In genomic region chr6:136811196-136811595, GRCm38 (mm10) we compare ENCODE assay signal across 23 mouse cellular contexts. TPM values are rescaled to one million over a fixed set of nuclear protein-coding genes. Genes with fewer than 3 reads are reported as not detected.
DNase-seq lines count a peak whose midpoint lies in the region; ATAC-seq and TF ChIP-seq lines count a peak whose summit lies in the region.
"Had no signal": no experiment of that assay in that cellular context is flagged by ENCODE, and none has a peak within 500 bp of the region (broad histone marks: within the 10 kb centered on the region; RNA-seq: fewer than 3 reads in every experiment).

No protein-coding gene starts in this region.

- H3K9ac ChIP-seq in ES-Bruce4 (ENCODE audit: low read depth, poor library complexity, severe bottlenecking) = no peak overlapping the region
- no peak overlapping the region for H3K9ac ChIP-seq in intestine, embryonic 15.5 days
- H3K9ac ChIP-seq: embryonic facial prominence, embryonic 15.5 days; heart, embryonic 12.5 days; hindbrain, embryonic 15.5 days; lung, embryonic 15.5 days had no signal

- 76% methylated on average over 10 of the region's 10 CpGs for WGBS in intestine, embryonic 15.5 days

- no peak overlapping the region for H3ac ChIP-seq in myocyte (ENCODE audit: control insufficient read depth, insufficient read length)

- TF ChIP-seq POLR2A in ES-Bruce4 (IDR thresholded peaks at IDR 0.05; ENCODE audit: insufficient read depth, low read length) (no peak), myocyte (IDR thresholded peaks at IDR 0.05; ENCODE audit: insufficient read length, low read depth) (no peak)

- ATAC-seq in intestine, embryonic 15.5 days = no peak
- ATAC-seq: midbrain, embryonic 16.5 days had no signal

- H3K27ac ChIP-seq in ES-Bruce4 (ENCODE audit: insufficient read depth, low read length) = peak overlapping the region; percentile 5; the same call in 1 of the 2 replicates
- H3K27ac ChIP-seq in intestine, embryonic 15.5 days = peak overlapping the region; percentile 10; the same call in 1 of the 2 replicates
- H3K27ac ChIP-seq: embryonic facial prominence, embryonic 15.5 days; forebrain, embryonic 10.5 days; hindbrain, embryonic 15.5 days; lung, embryonic 15.5 days had no signal

- H3K27me3 ChIP-seq in ES-Bruce4 (ENCODE audit: control insufficient read depth, insufficient read depth, low read length, poor library complexity, severe bottlenecking) (no peaks in the 10 kb centered on the region), myocyte (ENCODE audit: control insufficient read depth, insufficient read depth, insufficient read length) (no peaks in the 10 kb centered on the region)
- H3K27me3 ChIP-seq in intestine, embryonic 15.5 days (replicated peaks) = no peaks in the 10 kb centered on the region
- H3K27me3 ChIP-seq: embryonic facial prominence, embryonic 15.5 days; heart, embryonic 12.5 days; hindbrain, embryonic 15.5 days; liver, embryonic 13.5 days; lung, embryonic 15.5 days had no signal

- intact Hi-C loops in heart, postnatal 36 days (cut with DNase I) = no loop called here

- H3K4me3 ChIP-seq in ES-Bruce4 (ENCODE audit: low read depth, low read length) (no peak overlapping the region), myocyte (no peak overlapping the region)
- H3K4me3 ChIP-seq in intestine, embryonic 15.5 days (replicated peaks) = no peak overlapping the region
- H3K4me3 ChIP-seq: embryonic facial prominence, embryonic 15.5 days; forebrain, embryonic 10.5 days; heart, embryonic 12.5 days; hindbrain, embryonic 15.5 days; lung, embryonic 15.5 days had no signal

- no peak for TF ChIP-seq CTCF in ES-Bruce4 (IDR thresholded peaks at IDR 0.05; ENCODE audit: low read depth, low read length)

- no peak overlapping the region for H3K4me2 ChIP-seq in intestine, embryonic 15.5 days (replicated peaks)
- H3K4me2 ChIP-seq in myocyte (ENCODE audit: low read depth) = no peak overlapping the region
- H3K4me2 ChIP-seq: embryonic facial prominence, embryonic 15.5 days; heart, embryonic 12.5 days; hindbrain, embryonic 15.5 days; lung, embryonic 15.5 days had no signal

- H3K79me2 ChIP-seq in myocyte (ENCODE audit: control insufficient read depth, insufficient read depth) = peaks cover 18% of the 10 kb centered on the region

- DNase-seq in kidney, adult 18-20 months = peak; percentile 46
- DNase-seq in kidney, postnatal 10 days = no peak
- DNase-seq in adrenal gland, adult (ENCODE audit: inconsistent age in 2 of 2, low spot score in 1 of 2) = no peak
- no peak for DNase-seq in heart, postnatal 36 days
- DNase-seq in right cerebral cortex, postnatal 14 days = no peak
- DNase-seq: cerebellum, adult 2 months; cerebellum, postnatal 36 days; left cerebral cortex, postnatal 4 days; liver, embryonic 13.5 days; lung, postnatal 4 days; right cerebral cortex, postnatal 4 days; thymus, adult 18-20 months had no signal

- TF ChIP-seq EP300 in ES-Bruce4 (IDR thresholded peaks at IDR 0.05; ENCODE audit: insufficient read depth, low read depth, low read length) = no peak

- H3K4me1 ChIP-seq in ES-Bruce4 (ENCODE audit: control insufficient read depth, insufficient read depth, low read length) = peaks cover 8% of the 10 kb centered on the region
- H3K4me1 ChIP-seq in intestine, embryonic 15.5 days (replicated peaks) = peaks cover 19% of the 10 kb centered on the region

- H3K9me3 ChIP-seq in ES-Bruce4 (replicated peaks; ENCODE audit: control insufficient read depth, insufficient read depth, low read length, poor library complexity, severe bottlenecking) = no peaks in the 10 kb centered on the region
- H3K9me3 ChIP-seq in intestine, embryonic 15.5 days = no peaks in the 10 kb centered on the region
- H3K9me3 ChIP-seq: embryonic facial prominence, embryonic 15.5 days; forebrain, embryonic 10.5 days; heart, embryonic 12.5 days; hindbrain, embryonic 15.5 days; liver, embryonic 13.5 days; lung, embryonic 15.5 days had no signal

- H3K36me3 ChIP-seq in ES-Bruce4 (ENCODE audit: control insufficient read depth, insufficient read depth, low read length, poor library complexity, severe bottlenecking) (peaks cover 35% of the 10 kb centered on the region), myocyte (ENCODE audit: control insufficient read depth, insufficient read depth) (peaks cover 17% of the 10 kb centered on the region)
- H3K36me3 ChIP-seq in intestine, embryonic 15.5 days = peaks cover 17% of the 10 kb centered on the region

TF ChIP-seq in myocyte, 11 proteins besides CTCF, POLR2A, EP300 and RAD21:
- peak; percentile 30 for TF ChIP-seq POLR2AphosphoS2 (IDR thresholded peaks at IDR 0.05; ENCODE audit: insufficient read length, low read depth)
- TF ChIP-seq TCF3 (IDR thresholded peaks at IDR 0.05; ENCODE audit: insufficient read length, low read depth) = no peak

RNA-seq across cellular contexts. Expression of gene H2afj, which starts 3.2 kb away (rescaled TPM):
- polyA plus RNA-seq in ES-Bruce4 (2011; ENCODE audit: insufficient read depth, insufficient read length, low read depth, missing spikeins) (34.3 and 45.0 TPM in 2 replicates), myocyte (2012; fragmentation: generic; extraction: Trizol) (254 TPM)
- 199 and 202 TPM in 2 replicates for polyA plus RNA-seq in intestine, embryonic 15.5 days (2015; fragmentation: Nextera tagmentation; extraction: Ambion mirVana)
- 10 to 100 TPM; 29.9 to 30.9 TPM for total RNA-seq in heart, postnatal 36 days (2021)

RNA-seq across cellular contexts. Expression of gene Hist4h4, which starts 7.0 kb away (rescaled TPM):
- polyA plus RNA-seq in ES-Bruce4 (2011; ENCODE audit: insufficient read depth, insufficient read length, low read depth, missing spikeins) = 0.46 and 0.63 TPM in 2 replicates
- 0.40 and 0.49 TPM in 2 replicates for polyA plus RNA-seq in intestine, embryonic 15.5 days (2015; fragmentation: Nextera tagmentation; extraction: Ambion mirVana)
- 0.31 TPM for polyA plus RNA-seq in myocyte (2012; fragmentation: generic; extraction: Trizol)
- 1 to 10 TPM; 8.2 to 8.5 TPM for total RNA-seq in heart, postnatal 36 days (2021)

RNA-seq across cellular contexts. Expression of gene BC049715, which starts 16.2 kb away (rescaled TPM):
- polyA plus RNA-seq in ES-Bruce4 (2011; ENCODE audit: insufficient read depth, insufficient read length, low read depth, missing spikeins) (0.25 and 0.49 TPM in 2 replicates), myocyte (2012; fragmentation: generic; extraction: Trizol) (0.10 TPM)
- 0.82 and 1.3 TPM in 2 replicates for polyA plus RNA-seq in intestine, embryonic 15.5 days (2015; fragmentation: Nextera tagmentation; extraction: Ambion mirVana)
- under 1 TPM; 0.27 to 0.36 TPM for total RNA-seq in heart, postnatal 36 days (2021)

RNA-seq across cellular contexts. Expression of gene Wbp11, which starts 16.8 kb away (rescaled TPM):
- polyA plus RNA-seq in ES-Bruce4 (2011; ENCODE audit: insufficient read depth, insufficient read length, low read depth, missing spikeins) (151 and 164 TPM in 2 replicates), myocyte (2012; fragmentation: generic; extraction: Trizol) (44.6 TPM)
- 85.1 and 92.7 TPM in 2 replicates for polyA plus RNA-seq in intestine, embryonic 15.5 days (2015; fragmentation: Nextera tagmentation; extraction: Ambion mirVana)
- total RNA-seq in heart, postnatal 36 days (2021) = 10 to 100 TPM; 63.3 to 64.1 TPM

RNA-seq across cellular contexts. Expression of gene Smco3, which starts 24.1 kb away (rescaled TPM):
- polyA plus RNA-seq in ES-Bruce4 (2011; ENCODE audit: insufficient read depth, insufficient read length, low read depth, missing spikeins) (not detected in 2 replicates), myocyte (2012; fragmentation: generic; extraction: Trizol) (0.12 TPM)
- polyA plus RNA-seq in intestine, embryonic 15.5 days (2015; fragmentation: Nextera tagmentation; extraction: Ambion mirVana) = 2.3 and 3.4 TPM in 2 replicates
- total RNA-seq in heart, postnatal 36 days (2021) = not detected
- total RNA-seq: heart, postnatal 25 days; MEL had no signal
- polyA plus RNA-seq: forebrain, embryonic 10.5 days; heart, embryonic 12.5 days; liver, embryonic 13.5 days had no signal
